Mouse (Mus musculus) heart, postnatal 36 days (tissue): ENCODE measurements at regions not wholly inside any gene's neighbourhood (a gene's known extent, or its start where the extent isn't known, plus 50 kb on each side); places are given as distances from the start of the nearest gene placed in this dataset.

ENCODE experiments used
- DNase-seq, 2 experiments: peaks; one replicate each; pipeline ENCODE4 v3.0.0; 2021 to 2022
- intact Hi-C: fragments of 180-260 bp; cut with DNase I; formaldehyde crosslinking; loops from one replicate; pipeline ENCODE4 v1.15.1; 2025

DNA sequence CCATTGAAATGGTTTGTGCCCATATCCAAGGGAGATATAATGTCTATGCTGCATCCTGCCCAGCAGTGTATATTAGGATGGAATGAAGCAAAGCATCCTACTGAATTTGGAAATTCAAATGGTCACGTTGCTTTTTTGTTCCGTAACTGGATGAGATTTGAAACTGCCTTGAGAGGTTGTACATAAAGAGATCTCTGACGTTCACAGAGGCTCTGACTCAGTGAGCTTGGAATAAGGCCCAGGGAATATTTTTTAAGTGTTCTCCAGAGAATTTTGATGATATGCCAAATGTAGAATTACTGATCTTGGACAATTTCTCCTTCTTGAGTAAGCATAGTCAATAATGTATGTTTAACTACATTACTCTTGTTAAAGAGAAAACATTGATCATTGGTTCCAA lies 104.2 kb downstream of the Aldh8a1 start:
- intact Hi-C loops, result no loop called here
- no peak for DNase-seq

DNA sequence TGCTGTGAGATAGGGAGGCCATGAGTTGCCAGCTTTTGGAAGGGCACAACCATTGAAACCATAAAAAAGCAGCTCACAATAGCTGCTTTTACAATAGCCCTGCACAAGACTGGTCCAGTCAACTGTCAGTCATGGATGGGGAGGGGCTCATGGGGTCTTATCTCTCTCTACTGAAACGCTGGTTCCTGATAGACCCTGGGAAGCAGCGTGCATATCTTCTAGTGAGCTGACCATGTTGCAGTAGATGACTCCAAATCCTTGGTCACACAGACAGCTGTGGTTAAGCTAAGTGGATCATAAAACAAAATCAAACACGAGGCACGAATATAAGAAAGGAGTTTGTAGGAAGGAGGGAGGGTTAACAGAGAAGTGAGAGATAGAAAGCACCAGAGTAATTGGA lies 105.0 kb downstream of the Aldh8a1 start:
- intact Hi-C loops, result no loop called here
- DNase-seq, result no peak

DNA sequence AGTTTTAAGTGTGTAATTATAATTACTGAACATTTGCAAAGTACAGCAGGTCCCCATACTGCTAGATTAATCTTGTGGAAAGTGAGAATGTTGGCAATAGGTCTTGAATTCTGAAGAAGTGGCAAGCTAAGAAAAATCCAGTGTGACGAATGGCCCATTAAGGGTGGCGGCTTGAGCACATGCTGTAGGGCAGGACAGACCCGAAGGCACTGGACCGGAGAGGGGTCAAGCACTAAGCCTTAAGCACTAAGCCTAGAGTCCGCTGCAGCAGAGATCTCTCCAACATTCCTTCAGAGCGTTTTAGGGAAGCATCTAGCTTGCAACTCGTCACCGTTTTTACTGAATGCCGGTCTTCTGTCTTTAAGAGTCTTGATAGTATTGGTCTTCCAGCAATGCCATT lies 105.6 kb downstream of the Aldh8a1 start:
- DNase-seq, result no peak

DNA sequence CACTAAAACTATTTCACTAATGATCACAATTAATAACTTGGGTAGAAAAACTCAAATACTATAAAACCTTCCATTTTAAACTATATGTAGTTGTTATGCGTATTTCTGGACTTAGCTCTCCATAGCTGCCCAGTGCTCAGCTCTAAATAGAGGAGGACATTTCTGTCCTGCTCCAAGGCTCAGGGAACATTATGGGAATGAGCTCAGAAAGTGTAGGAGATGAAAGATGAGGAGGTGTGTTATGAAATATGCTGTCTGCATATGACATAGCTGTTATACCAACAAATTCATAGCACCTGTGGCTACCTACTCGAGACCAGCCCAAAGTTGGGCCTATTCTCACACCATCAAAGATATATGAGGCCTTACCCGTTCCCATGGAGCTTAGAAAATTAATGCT lies 106.3 kb downstream of the Aldh8a1 start:
- intact Hi-C loops, result no loop called here
- no peak for DNase-seq

More for the DNA sequence above, 105.6 kb downstream of the Aldh8a1 start:
- intact Hi-C loops, result no loop called here

DNA sequence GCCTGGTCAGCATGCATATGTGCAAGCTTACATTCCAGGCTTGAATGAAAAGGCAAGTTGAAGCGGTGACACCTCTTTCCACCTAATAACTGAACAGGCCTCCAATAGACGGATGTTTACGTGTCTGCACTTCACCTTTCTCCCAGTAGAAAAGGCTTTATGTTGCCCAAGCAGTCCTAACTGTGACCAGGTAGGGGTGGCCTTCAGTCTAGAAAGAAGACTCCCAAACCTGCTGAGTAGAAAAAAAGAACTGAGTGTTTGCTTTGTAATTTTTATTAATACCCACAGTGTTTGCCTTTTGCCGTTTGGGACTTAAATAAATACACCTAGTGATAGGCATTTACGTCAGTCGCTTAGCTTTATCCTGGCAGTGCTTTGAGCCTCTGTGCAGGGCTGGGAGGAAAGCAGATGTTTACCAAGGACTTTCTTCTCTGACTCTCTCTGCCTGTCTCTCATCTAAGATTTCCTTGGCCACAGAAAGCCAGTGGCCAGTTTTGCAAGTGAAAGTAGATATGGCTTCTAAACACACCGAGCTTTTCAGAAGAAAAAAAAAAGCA lies 104.5 kb upstream of the 1700020N01Rik start:
- no peak for DNase-seq
- intact Hi-C loops, result no loop called here

DNA sequence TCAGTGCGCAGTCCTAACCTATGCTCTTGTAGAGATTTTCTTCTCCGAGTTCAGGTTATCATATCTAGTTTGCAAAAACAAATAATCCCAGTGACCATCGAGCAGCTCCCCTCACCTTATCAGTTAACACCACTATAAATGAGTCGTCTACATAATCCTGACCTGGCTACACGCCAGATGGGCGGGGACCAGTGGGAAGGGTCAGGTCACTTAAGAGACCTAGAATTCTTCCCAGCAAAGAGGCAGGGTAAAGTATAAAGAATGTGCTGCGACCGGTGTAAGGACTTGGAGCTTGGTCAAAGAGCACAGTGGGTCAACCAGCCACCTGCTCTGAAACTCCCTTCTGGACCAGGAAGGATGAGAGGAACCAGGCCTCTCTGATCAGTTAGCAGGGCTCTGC lies 102.0 kb upstream of the 1700020N01Rik start:
- intact Hi-C loops, result no loop called here
- no peak for DNase-seq

DNA sequence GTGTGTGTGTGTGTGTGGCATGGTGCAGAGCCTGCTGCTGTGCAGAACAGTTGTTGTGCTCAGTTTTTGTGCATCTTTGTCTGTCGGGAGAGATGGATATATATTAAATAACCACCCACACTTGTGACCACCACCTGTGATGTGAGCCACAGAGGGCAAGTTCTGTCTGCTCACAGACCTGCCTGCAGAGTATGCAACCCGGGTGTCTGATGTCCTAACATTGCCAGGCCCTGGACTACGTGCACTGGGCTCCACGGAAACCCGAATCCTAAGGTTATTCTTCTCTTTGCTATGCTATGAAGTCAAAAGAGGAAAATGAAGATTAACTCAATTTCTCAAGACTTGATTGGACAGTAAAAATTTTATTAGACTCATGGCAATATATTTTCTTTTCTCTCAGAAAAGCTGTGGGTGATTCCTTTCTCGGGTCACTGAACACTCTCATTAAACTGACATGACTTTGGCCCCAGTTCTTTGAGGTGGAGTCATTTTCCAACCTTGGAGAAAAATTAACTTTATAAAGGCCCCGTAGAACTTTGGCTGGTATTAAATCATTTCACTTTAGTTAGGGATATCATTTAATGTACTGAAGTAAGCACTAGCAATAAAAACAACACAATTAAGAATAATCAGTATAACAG lies 100.6 kb upstream of the 1700020N01Rik start:
- no peak for DNase-seq
- intact Hi-C loops, result no loop called here

DNA sequence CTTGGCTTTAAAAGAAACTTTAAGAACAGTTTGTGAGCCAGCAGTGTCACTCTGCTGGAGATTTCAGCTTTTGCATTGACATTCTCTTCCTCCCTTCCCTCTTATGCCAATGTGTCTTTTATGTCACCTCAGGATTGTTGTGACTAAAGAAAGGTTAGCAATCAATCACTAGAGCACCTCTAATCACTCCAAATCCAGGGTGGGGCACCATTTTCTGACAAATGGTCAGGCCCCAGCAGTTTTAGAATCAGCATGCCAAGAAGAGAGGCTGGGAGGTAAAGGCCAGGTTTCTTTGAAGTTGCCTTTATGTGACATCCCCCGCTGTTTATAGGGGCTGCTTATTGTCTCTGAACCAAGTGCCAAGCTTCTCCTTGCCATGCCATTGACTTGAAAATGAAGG lies 98.4 kb upstream of the 1700020N01Rik start:
- intact Hi-C loops, result no loop called here

DNA sequence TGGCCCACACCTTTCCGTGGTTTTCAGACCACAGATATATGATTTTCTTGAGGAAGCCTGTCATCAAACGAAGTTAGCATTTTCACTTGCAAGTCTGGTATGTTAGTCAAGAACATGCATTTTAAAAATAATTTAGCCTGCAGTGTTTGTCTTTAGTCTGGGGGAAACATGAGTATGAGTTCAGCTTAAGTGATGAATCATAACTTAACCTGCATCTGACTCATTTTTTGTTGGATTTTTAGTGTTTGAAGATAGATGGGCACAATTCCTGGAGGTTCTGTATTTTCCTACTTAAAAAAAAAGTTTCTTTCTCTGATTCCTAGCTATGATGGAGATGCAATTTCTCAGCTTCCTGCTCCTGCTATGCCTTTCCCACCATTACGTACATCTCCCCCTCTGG lies 95.8 kb upstream of the 1700020N01Rik start:
- DNase-seq, result no peak
- intact Hi-C loops, result no loop called here

More for the DNA sequence above, 98.4 kb upstream of the 1700020N01Rik start:
- no peak for DNase-seq

DNA sequence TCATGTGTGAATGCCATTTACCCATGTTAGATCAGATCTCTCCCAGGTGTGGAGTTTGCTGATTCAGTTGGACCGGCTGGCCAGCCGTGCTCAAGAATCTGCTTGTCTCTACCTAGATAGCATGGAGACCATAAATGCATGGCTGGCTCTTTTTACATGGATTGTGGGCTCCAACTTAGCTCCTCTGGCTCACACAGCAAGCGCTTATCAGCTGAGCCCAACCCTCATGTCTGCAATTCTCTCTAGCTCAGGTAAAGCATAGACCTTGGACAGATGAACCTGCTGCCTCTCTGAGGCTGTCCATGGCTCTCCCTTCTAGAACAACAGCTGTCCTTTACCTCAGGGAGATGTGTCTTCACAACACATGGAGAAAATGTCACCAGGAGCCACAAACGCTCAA lies 94.8 kb upstream of the 1700020N01Rik start:
- intact Hi-C loops, result no loop called here
- no peak for DNase-seq

DNA sequence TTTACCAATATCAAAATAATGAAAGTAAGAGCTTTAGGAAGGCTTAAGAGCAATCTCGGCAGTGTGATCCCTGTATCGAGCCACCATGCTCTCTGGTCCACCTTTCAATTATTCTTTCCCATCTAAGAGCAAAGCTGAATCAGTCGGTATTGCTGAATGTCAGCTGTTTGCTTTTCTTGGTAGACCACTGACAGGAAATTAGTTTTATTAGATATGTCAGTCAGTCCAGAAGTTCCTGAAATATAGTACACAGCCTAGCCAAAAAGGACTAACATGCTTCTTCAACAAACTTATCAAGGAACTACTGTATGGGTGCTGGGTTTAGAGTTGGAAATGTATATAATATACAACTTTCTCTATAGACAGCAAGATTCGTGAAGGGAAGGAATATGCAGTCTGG lies 91.3 kb upstream of the 1700020N01Rik start:
- intact Hi-C loops, result no loop called here
- no peak for DNase-seq

DNA sequence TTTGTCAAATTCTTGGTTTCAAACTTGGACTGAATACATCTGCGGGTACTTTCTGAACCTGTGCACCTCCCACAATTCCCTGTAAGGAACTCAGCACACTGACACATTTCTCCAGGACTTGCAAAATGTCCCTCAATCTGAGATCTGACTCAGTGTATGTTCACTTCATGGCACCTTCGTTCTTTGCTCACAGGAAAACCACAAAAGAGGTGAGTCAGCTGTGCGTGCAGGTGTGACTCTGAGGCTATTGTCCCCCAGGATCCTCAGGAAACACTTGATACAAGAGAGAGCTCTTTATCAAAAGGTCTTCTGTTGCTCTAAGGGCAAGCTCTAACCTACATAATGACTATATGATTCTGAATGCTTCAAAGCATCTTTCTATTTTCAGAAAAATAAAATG lies 88.5 kb upstream of the 1700020N01Rik start:
- intact Hi-C loops, result no loop called here
- no peak for DNase-seq

DNA sequence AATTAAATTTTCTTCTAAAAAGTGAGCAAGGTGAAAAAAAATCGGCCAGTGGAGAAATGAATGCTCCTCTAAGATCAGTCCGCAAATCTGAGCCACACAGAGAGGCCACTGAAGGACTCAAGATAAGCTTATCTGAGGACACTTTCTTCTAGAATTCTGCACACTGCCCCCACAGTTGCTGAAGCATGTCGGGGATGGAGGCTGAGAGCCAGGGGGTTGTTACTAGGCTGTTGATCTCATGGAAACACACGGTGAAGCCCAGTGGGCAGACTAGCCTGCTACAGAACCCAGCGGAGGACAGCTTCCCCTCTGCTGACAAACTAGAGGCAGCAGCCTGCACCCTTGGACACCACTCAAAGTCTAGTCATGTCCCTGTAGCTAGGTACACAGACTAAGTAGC lies 81.6 kb upstream of the 1700020N01Rik start:
- intact Hi-C loops, result no loop called here
- DNase-seq, result no peak

DNA sequence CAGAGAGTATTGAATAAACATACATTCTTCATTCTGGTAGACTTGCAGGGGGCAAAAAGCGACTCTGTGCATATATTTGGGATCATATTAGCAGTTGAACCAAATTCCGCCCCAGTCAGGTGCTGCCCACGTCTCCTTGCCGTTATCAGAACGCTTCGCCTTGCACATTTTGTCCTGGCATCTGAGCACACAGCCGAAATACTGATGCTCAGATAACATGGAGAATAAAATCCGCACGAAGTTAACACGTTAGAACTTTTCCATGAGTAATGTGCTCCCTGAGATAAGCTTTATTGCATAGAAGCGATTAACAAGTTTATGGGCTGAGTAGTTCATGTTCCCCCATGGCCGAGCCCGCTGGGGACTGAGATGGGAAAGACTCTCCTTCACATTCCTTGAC lies 80.5 kb upstream of the 1700020N01Rik start:
- no peak for DNase-seq
- intact Hi-C loops, result no loop called here

DNA sequence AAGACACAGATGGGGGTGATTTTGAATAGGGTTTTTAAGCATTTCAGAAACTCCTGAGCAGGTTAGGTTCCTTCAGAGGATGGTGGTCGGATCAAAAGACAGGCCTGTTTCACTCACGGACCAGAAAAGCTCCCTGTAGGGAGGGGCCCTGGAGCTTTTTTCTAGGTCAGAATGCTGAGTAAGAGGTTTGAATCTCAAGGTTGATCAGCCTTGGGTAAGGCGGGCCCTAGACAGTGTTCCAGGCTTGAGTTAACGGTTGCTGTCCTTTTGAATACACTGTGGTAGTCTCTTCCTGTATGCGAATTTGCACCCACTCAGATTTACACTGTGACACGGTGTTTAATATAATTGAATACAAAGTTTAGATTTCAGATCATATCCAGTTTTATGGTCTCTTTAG lies 75.2 kb upstream of the 1700020N01Rik start:
- intact Hi-C loops, result no loop called here
- DNase-seq, result no peak

DNA sequence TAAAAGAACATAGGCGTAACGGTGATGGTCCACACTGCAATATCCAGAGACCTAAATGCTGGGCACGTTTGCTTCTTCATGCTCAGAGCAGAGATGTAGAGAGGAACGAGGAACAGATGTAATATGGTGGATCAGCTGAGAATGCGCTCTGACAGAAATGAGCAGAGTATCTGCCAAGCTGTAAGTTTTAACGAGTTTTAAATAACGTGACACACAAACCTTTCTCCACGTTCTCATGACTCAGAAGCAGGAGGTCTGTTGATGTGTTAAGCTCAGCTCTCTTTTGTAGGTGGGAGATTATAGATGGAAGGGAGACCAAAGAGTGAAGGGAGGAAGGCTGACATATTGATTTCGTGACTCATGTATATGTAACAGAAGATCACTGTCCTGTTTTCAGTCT lies 72.1 kb upstream of the 1700020N01Rik start:
- intact Hi-C loops, result no loop called here
- DNase-seq, result no peak

DNA sequence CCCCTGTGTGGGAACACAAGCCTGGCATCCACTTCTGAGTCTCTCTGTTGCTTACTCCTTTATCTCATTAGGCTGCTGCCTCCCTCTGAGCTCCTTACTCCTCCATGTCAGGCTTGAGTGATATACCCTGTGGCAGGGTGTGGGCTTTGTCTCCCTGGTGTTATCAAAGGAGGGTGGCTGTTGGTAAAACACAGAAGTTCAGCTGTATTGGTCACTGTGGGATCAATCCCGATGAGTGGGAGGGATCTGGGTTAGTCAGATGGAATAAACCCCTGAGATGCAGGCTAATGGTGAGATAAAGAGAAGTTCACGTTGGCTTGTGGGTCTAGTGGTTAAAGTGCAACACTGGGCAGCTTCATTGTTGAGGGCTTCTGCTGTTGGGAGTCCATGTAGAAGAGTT lies 67.4 kb upstream of the 1700020N01Rik start:
- intact Hi-C loops, result no loop called here
- no peak for DNase-seq

DNA sequence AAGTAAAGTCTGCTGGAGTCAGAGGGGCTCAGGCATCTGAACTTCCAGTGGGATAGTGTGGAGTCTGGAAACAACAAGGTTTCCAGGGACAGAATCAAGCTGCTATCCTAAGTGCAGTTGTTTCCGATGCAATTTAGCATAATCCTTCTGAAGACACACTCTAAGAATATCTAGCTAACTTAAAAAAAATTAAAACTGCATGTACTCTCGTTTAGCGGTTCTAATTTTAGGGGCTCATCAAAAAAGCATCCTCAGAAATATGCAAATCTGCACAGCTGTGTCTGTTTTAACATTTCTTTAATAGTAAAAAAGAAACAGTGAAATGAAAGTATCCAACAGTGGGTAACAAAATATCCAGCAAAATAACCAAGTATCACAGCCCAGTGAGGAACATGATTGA lies 64.5 kb upstream of the 1700020N01Rik start:
- intact Hi-C loops, result no loop called here
- DNase-seq, result no peak

DNA sequence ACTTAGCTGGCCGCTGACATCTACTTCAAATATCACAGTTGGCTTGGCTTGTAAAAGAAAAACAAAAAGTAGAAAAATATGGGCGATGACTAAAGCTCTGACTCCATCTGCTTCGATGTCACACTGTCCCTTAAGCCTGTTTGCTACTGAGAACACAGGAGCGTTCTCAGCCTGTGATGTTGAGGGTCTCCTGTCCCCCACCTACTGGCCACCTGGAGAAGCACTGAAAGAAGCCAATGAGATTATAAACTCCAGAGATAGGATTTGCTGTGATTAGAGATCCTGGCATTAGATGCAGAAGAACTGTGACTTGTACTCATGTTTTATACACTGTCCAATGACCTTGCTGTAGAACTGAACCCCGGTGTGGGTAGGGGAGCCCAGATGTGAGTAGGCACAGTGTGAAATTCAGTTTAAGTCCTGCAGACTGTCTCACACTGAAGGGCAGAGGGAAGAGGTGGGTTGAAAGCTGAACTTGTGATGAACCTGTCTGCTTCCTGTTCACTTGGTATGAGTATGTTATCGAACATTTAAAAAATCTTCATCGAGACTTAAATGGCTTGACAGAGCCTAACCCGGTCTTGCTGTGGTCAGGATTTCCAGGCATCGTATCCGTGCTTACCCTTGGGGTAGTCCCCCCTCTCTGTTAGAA lies 63.7 kb upstream of the 1700020N01Rik start:
- intact Hi-C loops, result no loop called here
- DNase-seq, result no peak

DNA sequence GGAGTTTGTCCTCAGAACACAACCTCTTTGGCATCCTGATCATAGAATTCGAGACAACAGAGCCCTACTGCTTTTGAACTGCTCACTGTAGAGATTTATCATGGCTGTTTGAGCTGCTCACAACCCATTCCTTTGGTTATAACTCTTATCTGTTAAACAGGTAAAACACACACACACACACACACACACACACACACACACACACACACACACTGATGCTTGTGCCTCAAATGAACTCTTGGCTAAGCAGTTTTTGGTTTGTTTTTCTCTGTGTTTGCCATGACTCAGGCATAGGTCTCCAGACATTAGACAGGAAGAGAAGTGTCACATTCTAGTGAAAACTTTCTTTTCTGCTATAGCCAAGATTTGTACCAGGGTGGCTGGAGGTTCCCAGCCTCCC lies 60.8 kb upstream of the 1700020N01Rik start:
- intact Hi-C loops, result no loop called here
- DNase-seq, result no peak

DNA sequence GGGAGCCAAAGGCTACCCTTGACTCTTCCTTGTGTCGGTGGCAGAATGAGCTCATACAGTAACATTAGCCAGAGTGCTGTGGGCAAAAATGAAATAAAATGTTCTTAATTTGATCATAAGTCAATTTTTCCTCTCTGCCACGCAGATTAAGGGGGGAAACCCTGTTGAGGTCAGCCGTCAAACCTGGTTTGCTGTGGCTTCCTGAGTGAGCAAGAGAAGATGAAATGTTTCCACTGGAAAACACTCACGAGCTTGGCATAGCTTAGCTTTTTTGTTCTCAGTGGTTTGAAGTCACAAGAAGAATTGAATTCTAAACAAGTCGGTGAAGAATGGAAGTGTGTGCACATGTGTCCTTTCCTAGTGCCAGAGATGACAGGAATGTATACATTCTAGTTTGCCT lies 57.3 kb upstream of the 1700020N01Rik start:
- DNase-seq, result no peak
- intact Hi-C loops, result no loop called here

DNA sequence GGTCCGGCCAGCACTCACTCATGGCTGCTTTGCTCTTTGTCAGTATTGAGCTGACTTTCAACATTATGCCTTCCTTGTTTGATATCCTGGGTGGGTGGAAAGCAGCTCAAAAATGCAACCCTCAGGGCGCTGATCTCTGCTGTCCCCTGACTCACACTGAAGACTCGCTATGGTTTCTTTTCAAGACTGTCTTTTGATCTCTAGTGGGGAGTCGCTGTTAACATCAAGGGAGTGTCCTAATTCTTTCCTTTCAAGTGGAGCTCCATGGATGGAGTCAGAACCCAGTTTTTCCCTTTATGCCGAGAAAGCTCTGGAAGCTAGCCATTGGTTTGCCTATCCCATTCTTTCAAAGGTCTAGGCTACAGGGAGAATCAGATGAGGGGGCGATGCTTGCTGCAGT lies 54.5 kb upstream of the 1700020N01Rik start:
- DNase-seq, result no peak
- intact Hi-C loops, result no loop called here
